Mouse (Mus musculus): ENCODE measurements at regions not wholly inside any gene's neighbourhood (a gene's known extent, or its start where the extent isn't known, plus 50 kb on each side); places are given as distances from the start of the nearest gene placed in this dataset.

- Histone ChIP-seq H3K36me3 (ENCODE audit: control insufficient read depth, insufficient read depth) (no peaks in the 10 kb centered on the region), H3K4me3 (ENCODE audit: insufficient read depth, poor library complexity, severe bottlenecking) (no peak overlapping the region), H3K79me3 (ENCODE audit: low read depth) (no peaks in the 10 kb centered on the region), H3ac (ENCODE audit: control insufficient read depth, insufficient read length, low read depth) (no peak overlapping the region), H3K79me2 (ENCODE audit: control insufficient read depth, insufficient read depth) (no peaks in the 10 kb centered on the region), H3K27me3 (ENCODE audit: control insufficient read depth, insufficient read depth, insufficient read length) (no peaks in the 10 kb centered on the region)
- TF ChIP-seq MYOD1 (IDR thresholded peaks at IDR 0.05; ENCODE audit: control insufficient read depth, insufficient read length, low read depth) (no peak), FOSL1 (IDR thresholded peaks at IDR 0.05; ENCODE audit: insufficient read depth, low read length, poor library complexity, severe bottlenecking) (no peak), CEBPB (IDR thresholded peaks at IDR 0.05; ENCODE audit: low read depth) (no peak), MYOG (IDR thresholded peaks at IDR 0.05; ENCODE audit: control insufficient read depth, extremely low read depth, insufficient read length) (no peak), MAX (IDR thresholded peaks at IDR 0.05) (no peak), CTCF (IDR thresholded peaks at IDR 0.05; ENCODE audit: control insufficient read depth, insufficient read depth, insufficient read length) (no peak), USF1 (IDR thresholded peaks at IDR 0.05; ENCODE audit: low read depth) (no peak)
These were observed 487.9 kb upstream of the Adam24 start for GRCm38 (mm10) chr8:40186715-40187583.

DNA sequence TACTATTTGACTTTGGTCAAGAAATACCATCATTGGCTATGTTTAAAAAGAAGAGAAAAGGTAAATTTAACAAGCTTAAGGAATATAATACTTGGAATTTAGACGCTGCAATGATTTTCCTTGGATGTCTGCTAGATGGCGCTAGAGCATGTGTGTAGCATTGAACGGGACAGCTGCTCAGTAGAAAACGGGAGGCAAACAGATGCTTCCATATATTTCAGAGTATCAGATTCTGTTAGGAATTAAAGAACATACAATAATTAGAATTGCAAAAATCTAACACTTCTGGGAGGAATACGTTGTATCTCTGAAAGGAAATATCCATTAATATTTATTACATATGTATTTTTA, 487.3 kb upstream of the Adam24 start:
- Histone ChIP-seq H3ac (ENCODE audit: control insufficient read depth, insufficient read length, low read depth) (no peak overlapping the region), H3K27me3 (ENCODE audit: control insufficient read depth, insufficient read depth, insufficient read length) (no peaks in the 10 kb centered on the region), H3K36me3 (ENCODE audit: control insufficient read depth, insufficient read depth) (no peaks in the 10 kb centered on the region), H3K79me2 (ENCODE audit: control insufficient read depth, insufficient read depth) (no peaks in the 10 kb centered on the region), H3K79me3 (ENCODE audit: low read depth) (no peaks in the 10 kb centered on the region), H3K4me3 (ENCODE audit: insufficient read depth, poor library complexity, severe bottlenecking) (no peak overlapping the region)
- TF ChIP-seq FOSL1 (IDR thresholded peaks at IDR 0.05; ENCODE audit: insufficient read depth, low read length, poor library complexity, severe bottlenecking): no peak
- no peak for TF ChIP-seq CEBPB (IDR thresholded peaks at IDR 0.05; ENCODE audit: low read depth)
- no peak for TF ChIP-seq MYOG (IDR thresholded peaks at IDR 0.05; ENCODE audit: control insufficient read depth, extremely low read depth, insufficient read length)
- TF ChIP-seq USF1 (IDR thresholded peaks at IDR 0.05; ENCODE audit: low read depth): no peak
- TF ChIP-seq CTCF (IDR thresholded peaks at IDR 0.05; ENCODE audit: control insufficient read depth, insufficient read depth, insufficient read length): no peak
- TF ChIP-seq MAX (IDR thresholded peaks at IDR 0.05): no peak
- no peak for TF ChIP-seq MYOD1 (IDR thresholded peaks at IDR 0.05; ENCODE audit: control insufficient read depth, insufficient read length, low read depth)

- H3K4me3 ChIP-seq (ENCODE audit: insufficient read depth, poor library complexity, severe bottlenecking): no peak overlapping the region
- TF ChIP-seq MAX (IDR thresholded peaks at IDR 0.05): no peak
- TF ChIP-seq CEBPB (IDR thresholded peaks at IDR 0.05; ENCODE audit: low read depth): no peak
- no peak for TF ChIP-seq FOSL1 (IDR thresholded peaks at IDR 0.05; ENCODE audit: insufficient read depth, low read length, poor library complexity, severe bottlenecking)
- TF ChIP-seq USF1 (IDR thresholded peaks at IDR 0.05; ENCODE audit: low read depth): no peak
- TF ChIP-seq MYOD1 (IDR thresholded peaks at IDR 0.05; ENCODE audit: control insufficient read depth, insufficient read length, low read depth): no peak
- no peak for TF ChIP-seq MYOG (IDR thresholded peaks at IDR 0.05; ENCODE audit: control insufficient read depth, extremely low read depth, insufficient read length)
- no peak for TF ChIP-seq CTCF (IDR thresholded peaks at IDR 0.05; ENCODE audit: control insufficient read depth, insufficient read depth, insufficient read length)
- H3K79me2 ChIP-seq (ENCODE audit: control insufficient read depth, insufficient read depth): no peaks in the 10 kb centered on the region
- no peaks in the 10 kb centered on the region for H3K79me3 ChIP-seq (ENCODE audit: low read depth)
- no peaks in the 10 kb centered on the region for H3K36me3 ChIP-seq (ENCODE audit: control insufficient read depth, insufficient read depth)
- no peak overlapping the region for H3ac ChIP-seq (ENCODE audit: control insufficient read depth, insufficient read length, low read depth)
- H3K27me3 ChIP-seq (ENCODE audit: control insufficient read depth, insufficient read depth, insufficient read length): no peaks in the 10 kb centered on the region
These were observed 482.6 kb upstream of the Adam24 start for GRCm38 (mm10) chr8:40192266-40192665.

- TF ChIP-seq MAX (IDR thresholded peaks at IDR 0.05) (no peak), CEBPB (IDR thresholded peaks at IDR 0.05; ENCODE audit: low read depth) (no peak), MYOD1 (IDR thresholded peaks at IDR 0.05; ENCODE audit: control insufficient read depth, insufficient read length, low read depth) (no peak), CTCF (IDR thresholded peaks at IDR 0.05; ENCODE audit: control insufficient read depth, insufficient read depth, insufficient read length) (no peak), MYOG (IDR thresholded peaks at IDR 0.05; ENCODE audit: control insufficient read depth, extremely low read depth, insufficient read length) (no peak), USF1 (IDR thresholded peaks at IDR 0.05; ENCODE audit: low read depth) (no peak), FOSL1 (IDR thresholded peaks at IDR 0.05; ENCODE audit: insufficient read depth, low read length, poor library complexity, severe bottlenecking) (no peak)
- no peaks in the 10 kb centered on the region for H3K36me3 ChIP-seq (ENCODE audit: control insufficient read depth, insufficient read depth)
- H3K27me3 ChIP-seq (ENCODE audit: control insufficient read depth, insufficient read depth, insufficient read length): no peaks in the 10 kb centered on the region
- no peak overlapping the region for H3ac ChIP-seq (ENCODE audit: control insufficient read depth, insufficient read length, low read depth)
- no peaks in the 10 kb centered on the region for H3K79me2 ChIP-seq (ENCODE audit: control insufficient read depth, insufficient read depth)
- no peaks in the 10 kb centered on the region for H3K79me3 ChIP-seq (ENCODE audit: low read depth)
- H3K4me3 ChIP-seq (ENCODE audit: insufficient read depth, poor library complexity, severe bottlenecking): no peak overlapping the region
These were observed 481.7 kb upstream of the Adam24 start for GRCm38 (mm10) chr8:40193148-40193547.

DNA sequence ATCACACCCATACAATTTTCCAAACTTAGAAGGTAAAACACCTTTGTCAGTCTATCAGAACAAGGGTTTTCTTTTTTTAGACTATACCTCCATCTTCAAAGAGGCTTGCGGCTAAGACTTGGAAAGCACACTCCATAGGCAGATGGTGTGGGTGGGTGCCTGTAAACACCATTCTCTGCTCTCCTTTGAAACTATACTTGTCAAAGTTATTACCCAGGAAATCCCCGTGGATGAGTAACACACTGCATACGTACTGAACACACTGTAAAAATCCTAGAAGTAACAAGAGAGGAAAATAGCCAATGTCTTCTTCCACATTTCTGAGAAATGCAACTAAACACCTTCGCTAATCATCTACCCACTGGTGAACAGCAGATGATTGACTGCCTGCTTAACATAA, 464.0 kb upstream of the Adam24 start:
- H3K79me3 ChIP-seq (ENCODE audit: low read depth): no peaks in the 10 kb centered on the region
- H3K4me3 ChIP-seq (ENCODE audit: insufficient read depth, poor library complexity, severe bottlenecking): no peak overlapping the region
- H3K36me3 ChIP-seq (ENCODE audit: control insufficient read depth, insufficient read depth): no peaks in the 10 kb centered on the region
- no peaks in the 10 kb centered on the region for H3K79me2 ChIP-seq (ENCODE audit: control insufficient read depth, insufficient read depth)
- no peak overlapping the region for H3ac ChIP-seq (ENCODE audit: control insufficient read depth, insufficient read length, low read depth)
- no peaks in the 10 kb centered on the region for H3K27me3 ChIP-seq (ENCODE audit: control insufficient read depth, insufficient read depth, insufficient read length)
- TF ChIP-seq MYOG (IDR thresholded peaks at IDR 0.05; ENCODE audit: control insufficient read depth, extremely low read depth, insufficient read length) (no peak), MYOD1 (IDR thresholded peaks at IDR 0.05; ENCODE audit: control insufficient read depth, insufficient read length, low read depth) (no peak), FOSL1 (IDR thresholded peaks at IDR 0.05; ENCODE audit: insufficient read depth, low read length, poor library complexity, severe bottlenecking) (no peak), MAX (IDR thresholded peaks at IDR 0.05) (no peak), CEBPB (IDR thresholded peaks at IDR 0.05; ENCODE audit: low read depth) (no peak), USF1 (IDR thresholded peaks at IDR 0.05; ENCODE audit: low read depth) (no peak), CTCF (IDR thresholded peaks at IDR 0.05; ENCODE audit: control insufficient read depth, insufficient read depth, insufficient read length) (no peak)

Measured in C2C12 (cell line).